Mouse (Mus musculus): ENCODE measurements around the gene Lyl1.
A peak's percentile ranks its signal among the peaks of the same experiment; 100 is the strongest.

Lyl1 gene

DNA sequence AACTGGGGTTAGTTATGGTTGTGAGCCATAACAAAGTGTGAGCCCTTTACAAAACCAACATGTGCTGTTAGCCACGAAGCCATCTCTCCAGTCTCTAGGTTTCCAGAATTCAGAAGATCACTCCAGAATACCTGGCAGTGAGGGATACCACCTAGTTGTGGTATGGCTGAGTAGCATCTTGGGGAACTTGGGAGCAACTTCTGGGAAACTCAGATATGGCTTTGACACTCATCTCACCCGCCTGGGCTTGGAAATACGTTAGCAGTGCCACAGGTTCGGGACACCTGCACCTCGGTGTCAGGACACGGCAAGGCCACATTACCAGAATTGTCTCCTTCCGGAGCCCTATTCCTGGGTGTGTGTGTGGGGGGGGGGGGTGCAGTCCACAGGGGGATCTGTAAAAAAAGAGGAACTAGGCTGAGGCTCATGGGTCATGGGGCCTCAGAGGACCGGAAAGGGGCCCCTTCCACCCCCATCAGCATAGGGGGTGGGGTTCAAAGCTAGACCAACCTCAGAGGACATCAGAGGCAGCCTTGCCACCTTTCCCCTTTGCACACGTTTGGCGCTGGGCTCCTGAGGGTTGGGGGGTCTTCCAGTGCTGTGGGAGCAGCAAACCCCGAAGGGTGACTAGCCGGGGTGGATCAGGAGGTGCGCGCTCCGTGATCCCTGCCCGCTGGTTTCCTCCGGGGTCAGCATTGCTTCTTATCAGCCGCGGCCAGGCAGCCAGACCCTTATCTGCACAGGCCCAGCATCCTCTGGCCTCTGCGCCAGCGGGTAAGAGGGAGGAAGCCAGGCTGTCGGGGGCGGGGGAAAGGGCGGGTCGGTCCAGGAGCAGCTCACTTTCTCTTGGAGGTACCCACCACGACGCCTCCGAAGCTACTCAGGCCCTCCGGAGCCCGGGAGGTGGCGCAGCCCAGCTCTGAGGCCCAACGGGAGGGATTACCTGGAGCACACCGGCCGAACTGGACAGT lies at the start of gene Lyl1:
Gene Lyl1 (plus strand): TSS at position 517 of the 971 bp plus-strand sequence.
- no peak for DNase-seq

DNA sequence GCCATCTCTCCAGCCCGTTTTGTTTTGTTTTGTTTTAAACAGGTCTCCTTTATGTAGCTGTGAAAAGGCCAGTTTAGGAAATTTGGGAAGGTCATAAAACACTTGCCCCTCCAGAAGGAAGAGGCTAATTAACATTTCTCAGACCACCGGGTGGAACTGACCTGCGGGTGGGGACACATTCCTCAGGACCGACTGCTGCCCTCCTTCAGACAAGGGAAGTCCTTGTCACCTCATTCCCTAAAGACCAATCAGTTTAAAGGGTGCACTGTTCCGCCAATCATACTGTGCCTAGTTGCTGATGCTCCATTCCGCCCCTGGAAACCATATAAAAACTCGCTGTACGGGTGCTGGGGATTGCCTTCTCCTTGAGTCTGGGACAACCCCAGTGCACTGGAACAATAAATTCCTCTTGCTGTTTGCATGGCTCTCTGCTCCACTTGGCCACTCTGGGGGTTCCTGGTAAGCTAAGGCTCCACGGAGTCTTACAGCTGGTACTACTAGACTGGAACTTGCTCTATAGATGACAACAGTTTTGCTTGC lies 48.1 kb upstream of the Lyl1 start:
- no peak for DNase-seq

DNA sequence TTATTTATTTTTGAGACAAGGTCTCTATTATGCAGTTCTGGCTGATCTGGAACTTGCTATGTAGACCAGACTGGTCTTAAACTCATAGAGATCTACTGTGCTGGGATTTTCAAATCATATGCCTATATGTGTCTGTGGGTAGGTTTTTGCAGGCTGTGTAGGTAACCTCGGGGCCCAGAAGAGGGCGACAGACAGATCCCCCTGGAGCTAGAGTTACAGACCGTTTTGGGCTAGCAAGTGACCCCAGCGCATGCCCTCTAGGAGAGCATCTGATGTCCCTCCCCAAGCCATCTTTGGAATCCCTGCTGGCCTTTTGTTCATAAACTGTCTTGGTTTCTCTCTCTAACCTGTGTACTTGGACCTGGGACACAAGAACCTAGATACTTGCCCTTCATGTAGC lies 46.7 kb upstream of the Lyl1 start:
- DNase-seq = no peak

DNA sequence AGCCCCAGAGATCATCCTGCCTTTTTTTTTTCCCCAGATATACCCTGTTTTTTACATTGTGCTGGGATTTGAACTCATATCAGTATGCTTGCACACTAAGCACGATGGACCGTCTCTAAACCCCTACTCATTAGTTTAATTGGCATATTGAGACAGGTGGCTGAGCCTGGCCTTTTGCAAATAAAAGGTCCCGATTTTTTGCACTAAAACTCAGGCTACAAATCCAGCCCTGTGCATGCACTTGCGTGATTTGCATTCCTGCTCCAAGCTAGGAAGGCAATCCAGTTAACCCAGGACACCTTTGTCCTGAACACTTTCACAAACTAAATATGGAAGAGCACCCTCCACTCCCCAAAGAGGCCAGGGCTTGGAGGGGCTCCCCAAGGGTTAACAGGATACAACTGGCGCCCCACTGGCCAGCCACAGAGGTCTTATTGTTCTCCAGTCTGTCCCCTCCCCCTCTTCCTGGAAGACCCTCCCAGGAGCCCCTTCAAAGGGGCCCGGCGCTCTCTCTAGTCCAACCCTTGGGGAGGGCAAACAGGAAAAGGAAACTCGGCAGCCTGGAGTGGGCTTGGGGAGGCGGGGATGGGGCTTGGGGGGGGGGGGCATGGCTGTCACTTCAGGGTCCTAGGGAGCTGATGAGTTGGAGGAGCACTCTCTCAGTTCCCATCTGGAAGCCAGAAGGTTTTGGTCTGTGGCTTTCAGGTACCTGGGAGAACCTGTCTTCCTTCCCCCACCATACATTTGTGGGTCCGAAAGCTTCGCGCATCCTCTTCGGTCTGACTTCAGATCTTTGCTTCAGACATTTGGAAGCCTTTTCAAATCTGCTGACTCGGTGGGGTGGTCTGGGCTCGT lies 45.7 kb upstream of the Lyl1 start:
- no peak for DNase-seq

DNA sequence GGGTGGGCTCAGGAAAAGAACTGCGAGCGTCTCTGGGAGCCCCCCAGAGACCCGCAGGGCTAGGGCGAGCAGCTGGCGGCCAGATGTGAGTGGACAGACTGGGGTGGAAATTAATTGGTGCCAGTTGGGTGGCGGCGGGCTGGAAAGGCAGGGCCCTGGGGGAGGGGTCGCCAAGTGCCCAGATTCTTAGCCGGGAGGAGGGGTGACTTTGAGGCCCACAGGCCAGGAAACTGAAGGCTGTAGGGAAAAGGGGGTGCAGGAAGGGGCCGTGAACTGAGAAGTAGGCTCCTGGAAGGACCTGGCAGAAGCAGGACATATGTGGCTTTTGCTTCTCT lies 45.1 kb upstream of the Lyl1 start:
- DNase-seq = no peak

DNA sequence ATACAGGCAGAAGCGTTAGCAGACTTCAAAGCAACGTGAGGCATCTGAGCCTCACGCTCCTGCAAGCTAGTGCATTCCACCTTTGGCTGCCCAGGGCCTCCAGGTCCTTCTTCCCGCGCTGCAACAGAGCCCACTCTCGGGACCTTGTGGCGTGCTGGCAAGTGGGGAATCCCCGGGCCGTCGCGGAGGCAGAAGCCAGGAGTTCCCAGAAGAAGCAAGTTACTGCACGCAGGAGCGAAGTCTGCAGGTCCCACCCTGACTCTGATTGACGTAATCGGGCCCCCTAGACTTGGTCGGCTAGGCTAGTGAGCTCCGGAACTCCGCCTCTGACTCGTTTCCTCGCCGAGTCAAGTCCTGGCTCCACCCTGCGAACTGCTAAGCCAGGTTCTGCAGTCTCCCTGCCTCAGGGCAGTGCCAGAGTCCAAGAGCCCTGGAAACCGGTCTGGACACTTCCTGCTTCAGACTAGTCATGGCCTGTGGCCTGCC lies 44.6 kb upstream of the Lyl1 start:
- no peak for DNase-seq

DNA sequence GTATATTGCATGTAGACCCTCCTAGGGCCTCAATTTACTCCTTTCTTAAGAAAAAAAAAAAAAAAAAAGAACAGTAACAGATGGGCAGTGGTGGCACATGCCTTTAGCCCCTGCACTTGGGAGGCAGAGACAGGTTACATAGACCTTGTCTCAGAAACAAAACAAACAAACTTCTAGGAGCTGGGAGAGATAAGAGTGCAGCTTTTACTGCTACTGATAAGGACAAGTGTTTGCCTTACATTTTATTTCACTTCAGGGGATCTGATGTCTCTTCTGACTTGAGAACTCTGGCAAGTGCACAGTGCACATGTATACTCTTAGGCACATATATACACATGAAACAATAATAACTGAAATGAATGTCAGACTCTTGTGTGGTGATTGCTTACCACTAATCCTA lies 44.1 kb upstream of the Lyl1 start:
- no peak for DNase-seq

DNA sequence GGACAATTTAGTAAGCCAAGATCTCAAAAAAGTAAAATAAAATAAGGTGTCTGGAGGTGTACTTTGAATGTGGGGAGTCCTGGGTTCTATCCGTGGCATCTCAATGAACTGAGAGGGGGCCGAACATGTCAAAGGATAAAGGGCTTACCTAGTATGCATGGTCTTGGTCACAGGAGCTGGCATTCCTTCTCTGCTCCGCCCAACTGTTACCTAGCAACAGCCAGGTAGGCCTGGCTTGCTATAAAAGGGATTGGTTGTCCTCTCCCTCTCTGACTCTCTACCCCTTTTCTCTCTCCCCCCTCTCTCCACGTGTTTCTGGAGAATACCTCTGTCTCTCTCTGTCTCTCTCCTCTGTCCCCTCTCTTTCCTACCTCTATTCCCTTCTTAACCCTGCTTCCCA lies 43.6 kb upstream of the Lyl1 start:
- no peak for DNase-seq

DNA sequence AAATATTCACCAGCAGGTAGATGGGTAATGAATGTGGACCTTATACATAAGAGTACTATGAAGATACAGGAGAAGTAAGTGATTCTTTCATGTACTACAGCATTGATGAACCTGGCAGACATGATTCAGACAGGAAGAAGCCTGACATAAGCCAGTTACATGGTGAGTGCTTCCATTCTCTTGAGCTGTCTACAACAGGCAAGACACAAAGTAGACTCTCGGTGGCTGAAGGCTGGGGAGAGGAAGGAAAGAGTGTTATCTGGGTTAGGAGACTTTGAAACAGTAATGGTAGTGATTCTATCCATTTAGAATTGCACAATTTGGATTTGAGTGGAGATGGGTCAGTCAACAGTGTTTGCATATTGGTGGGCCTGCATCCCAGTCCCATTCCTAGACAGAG lies 42.3 kb upstream of the Lyl1 start:
- DNase-seq = no peak

DNA sequence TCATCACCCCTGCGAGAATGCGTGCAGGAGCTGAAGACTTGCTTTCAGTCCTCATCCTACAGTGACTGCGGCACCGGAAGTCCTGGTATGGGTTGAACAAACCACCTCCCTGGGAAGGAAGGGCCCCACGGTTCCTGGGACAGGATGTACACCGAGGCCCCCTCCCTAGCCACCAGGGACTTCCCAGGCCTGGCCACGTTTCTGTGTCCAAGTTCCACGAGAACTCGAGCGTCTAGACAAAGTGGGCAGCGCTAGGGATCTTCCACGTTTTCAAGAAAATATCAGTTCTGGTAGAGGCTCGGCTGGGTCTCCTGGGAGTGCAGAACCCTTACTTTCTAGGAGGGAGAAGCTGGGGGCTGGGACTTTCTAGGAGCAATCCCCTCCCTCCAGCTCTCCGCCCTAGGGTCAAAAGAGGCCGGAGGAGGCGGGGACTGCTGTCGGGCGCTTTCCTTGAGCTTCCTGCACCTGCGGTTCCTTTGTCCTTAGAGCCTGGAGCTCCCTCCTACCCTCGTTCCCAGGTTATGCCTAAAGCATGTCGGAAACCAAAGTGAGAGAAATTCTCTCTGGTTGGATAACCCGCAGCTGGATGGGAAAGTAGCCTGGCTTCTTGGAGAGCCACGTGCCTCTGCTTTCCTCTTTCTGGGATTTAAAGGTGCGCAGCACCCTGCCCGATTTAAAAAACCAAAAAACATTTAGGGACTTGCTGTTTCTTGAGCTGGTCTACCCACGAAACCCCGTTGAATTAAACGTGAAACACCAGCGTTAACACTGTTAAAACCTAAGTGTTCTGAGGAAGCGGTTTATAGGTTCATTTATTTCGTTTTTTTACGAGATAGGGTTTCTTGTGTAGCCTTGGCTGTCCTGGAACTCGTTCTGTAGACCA lies 41.1 kb upstream of the Lyl1 start:
- no peak for DNase-seq

DNA sequence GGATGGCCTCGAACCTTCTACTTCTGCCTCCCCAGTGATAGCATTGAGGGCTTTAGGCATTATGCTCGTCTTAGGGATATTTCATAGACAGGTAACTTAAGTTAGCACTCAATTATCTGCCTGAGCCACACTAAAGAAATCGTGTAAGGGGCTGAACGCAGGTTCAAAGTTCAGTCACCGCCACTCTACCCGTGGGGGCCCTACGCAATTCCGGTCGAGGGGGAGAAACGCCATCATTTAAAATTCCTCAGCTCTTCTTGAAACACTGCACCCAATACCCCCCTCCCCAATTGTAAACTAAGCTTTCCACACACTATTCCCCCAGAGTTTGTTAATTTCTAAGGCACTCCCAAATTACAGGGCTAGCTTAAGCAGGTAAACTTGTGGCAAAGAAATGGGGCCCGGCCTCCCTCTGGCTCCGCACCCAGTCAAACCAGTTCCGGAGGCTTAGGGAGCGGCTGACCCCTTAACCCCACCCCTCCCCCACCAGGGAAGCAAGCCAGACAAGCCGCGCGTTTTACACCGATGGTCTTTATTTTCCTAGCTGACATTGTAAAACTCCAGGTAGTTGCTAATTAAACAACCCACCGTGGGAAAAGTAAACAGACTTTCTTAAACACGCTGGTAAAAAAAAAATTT lies 40.3 kb upstream of the Lyl1 start:
- no peak for DNase-seq

DNA sequence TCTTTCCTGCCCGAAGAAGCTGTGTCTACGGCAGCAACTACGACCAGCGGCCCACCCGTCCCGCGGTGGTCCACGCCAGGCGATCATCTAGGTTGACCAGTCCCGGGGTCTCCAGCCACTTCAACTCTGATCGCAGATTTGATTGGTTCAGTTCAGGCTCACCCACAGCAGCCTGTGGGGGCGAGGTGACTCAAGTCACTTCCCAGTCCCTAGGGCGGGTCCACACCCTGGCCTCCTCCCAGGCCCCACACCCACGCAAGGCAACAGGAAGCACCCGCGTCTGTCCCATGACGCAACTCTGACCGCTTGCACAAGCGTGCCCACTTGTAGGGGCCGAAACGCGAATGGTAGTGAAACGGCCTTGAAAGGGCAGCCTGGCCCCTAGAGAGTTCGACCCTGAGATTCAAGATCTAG lies 39.8 kb upstream of the Lyl1 start:
- peak; percentile 71 for DNase-seq

DNA sequence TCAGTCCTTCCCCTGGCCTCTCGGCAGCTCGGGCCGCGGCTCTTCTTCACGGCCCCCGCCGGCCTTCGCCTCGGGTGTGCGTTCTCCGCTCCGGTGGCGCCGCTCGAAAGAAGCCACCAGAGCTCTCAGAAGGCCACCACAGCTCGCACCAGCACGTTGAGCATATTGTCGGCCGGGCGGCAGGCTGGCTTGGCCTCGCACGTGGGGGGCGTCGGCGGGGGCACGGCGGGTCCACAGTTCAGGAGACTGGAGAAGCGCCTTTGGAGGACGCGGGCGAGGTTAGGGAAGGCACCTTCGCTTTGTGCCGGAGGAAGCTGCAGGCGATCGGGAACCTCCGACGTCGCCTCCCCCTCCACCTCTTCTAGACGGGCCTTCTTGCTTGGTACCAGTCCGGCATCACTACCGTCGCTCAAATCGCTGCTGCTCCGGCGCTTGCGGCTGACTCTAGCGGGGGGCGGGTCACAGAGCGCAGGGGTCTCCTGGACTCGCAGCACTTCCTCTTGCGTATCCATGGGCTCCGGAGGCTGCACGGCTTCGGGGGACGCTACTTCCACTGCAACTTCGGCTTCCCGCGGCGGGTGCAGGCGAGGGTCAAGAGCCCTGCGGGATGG lies 39.2 kb upstream of the Lyl1 start:
- DNase-seq = peak; percentile 49

DNA sequence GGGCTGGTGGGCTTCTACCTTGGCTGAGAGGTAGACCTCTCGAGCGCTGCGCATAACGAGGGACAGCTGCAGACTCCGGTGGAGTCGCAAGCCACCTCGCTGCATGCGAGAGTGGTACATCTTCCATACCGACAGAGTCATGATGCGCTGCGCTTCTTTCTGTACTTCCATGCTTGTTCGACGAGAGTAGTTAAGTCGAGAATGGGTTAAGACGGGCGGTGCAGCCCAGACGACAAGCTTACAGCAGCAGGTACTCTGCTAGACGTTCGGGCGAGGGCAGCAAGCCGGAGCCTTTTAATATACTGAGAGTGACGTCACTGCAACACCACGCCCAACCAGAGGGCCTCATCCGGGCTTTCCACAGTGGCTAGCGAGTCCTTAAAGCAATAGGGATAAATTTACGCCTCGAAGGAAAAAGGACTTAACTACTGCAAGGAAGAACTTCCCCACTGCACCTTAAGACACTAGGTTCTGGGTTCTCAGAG lies 38.6 kb upstream of the Lyl1 start, which contains the start of gene Ier2:
Gene Ier2 (minus strand): TSS at position 272 of the 485 bp plus-strand sequence.
- peak; percentile 93 for DNase-seq

DNA sequence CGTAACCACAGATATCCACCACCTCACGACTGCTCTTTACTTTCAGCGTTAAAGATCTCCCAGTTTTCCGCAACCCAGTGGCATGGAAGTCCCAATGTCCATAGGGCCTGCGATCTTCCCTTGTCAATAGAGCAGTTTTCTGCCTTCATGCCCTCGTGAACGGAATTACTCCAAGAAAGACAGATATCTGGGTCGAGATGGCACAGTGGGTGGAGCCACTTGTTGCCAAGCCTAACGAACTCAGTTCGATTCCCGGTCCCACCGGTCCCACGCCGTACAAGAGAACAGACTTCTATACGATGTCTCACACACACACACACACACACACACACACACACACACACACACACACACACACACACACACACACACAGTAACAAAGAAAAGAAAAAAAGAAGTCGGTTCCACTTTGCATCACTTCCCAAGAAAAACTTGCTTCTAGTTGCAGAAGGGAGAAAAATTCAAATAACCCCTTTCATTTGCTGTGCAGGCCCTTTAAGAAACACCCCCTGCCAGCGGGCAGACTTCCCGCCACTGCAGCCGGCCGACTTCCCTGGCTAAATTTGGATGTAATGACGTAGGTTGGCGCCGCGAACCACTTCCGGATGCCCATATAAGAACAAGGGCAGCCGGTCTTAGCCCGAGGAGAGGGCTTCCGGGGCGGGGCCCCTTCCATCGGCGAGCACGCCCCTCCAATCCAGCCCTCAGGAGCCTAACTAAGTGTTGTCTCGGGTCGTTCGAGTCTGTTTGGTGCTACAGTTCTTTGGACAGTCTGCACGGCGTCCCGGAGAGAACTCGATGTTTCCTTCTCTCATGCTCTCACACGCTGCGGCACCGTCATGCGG lies 37.6 kb upstream of the Lyl1 start:
- DNase-seq = peak; percentile 97

DNA sequence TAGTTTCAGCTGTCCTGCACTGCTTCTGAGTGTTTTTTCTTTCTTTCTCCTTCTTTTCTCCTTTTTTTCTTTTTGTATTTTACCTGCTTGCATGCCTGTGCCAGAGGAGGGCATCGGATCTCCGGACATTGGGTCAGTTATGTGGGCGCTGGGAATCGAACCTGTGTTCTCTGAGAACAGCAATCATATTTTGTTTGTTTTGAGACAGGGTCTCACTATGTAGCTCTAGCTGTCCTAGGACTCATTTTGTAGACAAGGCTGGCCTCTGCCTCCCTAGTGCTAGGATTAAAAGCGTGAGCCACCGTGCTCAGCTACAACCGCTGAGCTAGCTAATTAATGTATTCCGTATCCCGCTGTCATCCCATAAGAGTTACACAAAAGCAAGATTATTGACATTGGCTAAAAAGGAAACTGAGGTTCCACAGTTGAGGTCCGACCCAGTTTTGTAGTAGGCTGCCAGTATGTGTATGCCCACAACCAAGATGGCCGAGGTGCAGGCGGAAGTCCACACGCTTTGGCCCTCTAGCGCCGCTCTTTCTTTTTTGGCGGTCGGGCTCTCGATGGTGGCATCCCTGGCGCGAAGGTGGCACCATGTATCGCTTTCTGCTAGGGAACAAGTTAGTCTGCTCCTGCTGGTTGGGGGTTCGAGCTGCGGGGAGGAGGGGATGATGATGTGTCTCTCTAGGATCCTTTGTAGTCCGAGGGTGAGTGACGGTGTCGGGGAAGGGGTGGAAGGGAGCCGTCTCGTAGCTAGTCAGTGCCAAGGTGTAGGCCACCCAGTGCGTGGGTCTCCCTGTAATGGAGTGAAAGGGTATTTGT lies 36.5 kb upstream of the Lyl1 start:
- DNase-seq = peak; percentile 87

DNA sequence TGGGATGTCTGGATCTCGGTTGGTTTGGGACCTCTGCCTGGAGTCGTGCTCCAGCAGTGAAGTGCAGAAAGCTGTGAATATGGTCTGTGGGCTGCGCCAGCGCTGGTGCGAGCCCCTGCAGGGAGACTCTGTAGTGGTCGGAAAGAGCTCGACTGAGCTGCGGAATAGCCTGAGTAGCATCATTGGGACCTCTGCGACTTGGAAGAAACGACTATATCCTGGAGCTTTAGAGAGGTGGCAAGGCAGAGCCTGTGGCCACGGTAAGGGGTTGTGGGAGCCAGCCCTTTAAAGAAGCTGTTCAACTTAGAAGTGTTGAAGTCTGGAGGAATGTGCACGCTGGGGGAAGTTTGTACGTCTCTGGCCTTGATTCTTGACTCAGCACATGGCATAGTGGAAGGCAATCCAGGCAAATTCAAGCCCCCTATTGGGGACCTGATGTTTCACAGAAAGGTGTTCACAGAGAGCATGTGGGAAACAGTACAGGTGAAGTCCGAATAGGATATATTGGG lies 35.8 kb upstream of the Lyl1 start:
- DNase-seq = no peak

DNA sequence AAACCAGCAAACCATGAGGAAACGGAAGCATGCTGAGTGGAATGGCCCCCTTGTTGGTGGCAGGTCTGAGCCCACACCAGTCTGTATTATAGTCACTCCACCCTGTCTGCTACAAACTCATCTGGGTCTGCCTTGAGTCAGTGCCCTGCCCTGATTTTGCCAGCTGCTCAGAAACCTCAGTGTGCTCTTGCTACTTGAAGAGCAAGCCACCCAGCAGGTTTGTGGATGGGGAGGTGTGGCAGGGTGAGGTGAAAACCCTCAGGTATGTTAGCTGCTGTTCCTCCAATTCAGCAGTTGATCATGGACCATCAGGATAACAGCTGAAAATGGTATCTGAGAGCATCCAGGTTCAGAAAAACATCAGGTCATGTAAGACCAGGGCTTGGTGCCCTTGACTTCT lies 33.2 kb upstream of the Lyl1 start:
- DNase-seq = no peak
